Mouse (Mus musculus): Measurements from ENCODE around the gene Taar7d. TPM values are rescaled to one million over a fixed set of nuclear protein-coding genes. Genes with fewer than 3 reads are reported as not detected.
"Not testable (repeated sequence)": the region's sequence is repeated elsewhere in the genome, so short reads cannot be mapped to it uniquely, and the experiment has no call there.

Taar7d gene
- total RNA-seq (2021) = not detected
- long read RNA-seq, experiment 1 = 0 reads
- long read RNA-seq, experiment 2 = 0 reads

- no peak for DNase-seq (ENCODE audit: low spot score in 2 of 2)
These were observed at the start of gene Taar7d for GRCm38 (mm10) chr10:24026922-24027321. Gene Taar7d, plus strand, starts transcription at chr10:24027222.

- no peak for DNase-seq (ENCODE audit: low spot score in 2 of 2)
These were observed 49.1 kb upstream of the Taar7d start for GRCm38 (mm10) chr10:23977958-23978357.

DNA sequence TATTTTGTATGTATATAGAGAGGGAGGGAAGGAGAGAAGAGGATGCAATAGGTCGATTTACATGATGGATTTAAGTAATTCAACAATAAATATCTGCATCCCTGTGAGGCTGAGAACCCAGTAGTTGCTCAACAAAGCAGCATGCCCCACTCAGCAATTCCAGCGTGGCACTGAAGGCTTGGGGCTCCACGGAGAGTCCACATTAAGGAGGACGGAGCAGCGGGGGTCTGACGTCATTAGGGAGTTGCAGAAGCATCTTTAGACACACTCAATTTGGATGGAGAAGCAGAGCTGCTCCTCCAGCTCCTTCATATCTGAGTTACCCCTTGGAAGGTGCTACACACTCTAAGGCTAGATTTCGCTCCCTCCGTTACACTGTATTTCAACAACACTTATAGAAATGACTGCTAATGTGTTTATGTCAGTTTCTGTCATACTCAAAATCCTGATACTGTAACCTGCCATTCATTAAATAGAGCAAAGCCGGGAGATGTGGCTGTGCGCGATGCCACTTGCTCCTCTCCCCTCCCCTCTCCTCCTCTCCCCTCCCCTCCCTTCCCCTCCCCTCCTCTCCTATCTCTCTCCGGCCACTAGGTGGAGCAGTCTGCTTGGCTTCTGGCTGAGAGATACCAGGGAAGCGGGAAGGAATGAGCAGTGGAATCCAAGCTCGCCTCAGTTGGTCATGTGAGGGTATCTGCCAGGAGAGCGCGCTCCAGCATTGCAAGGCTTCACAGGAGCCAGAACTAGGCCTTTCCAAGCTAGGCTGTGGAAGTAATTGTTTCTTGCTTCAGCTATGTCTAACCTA, 47.9 kb upstream of the Taar7d start:
- DNase-seq (ENCODE audit: low spot score in 2 of 2) = peak in 1 of 2 experiments; percentile 58

GRCm38 (mm10) chr10:23985546-23985945, 41.5 kb upstream of the Taar7d start, which contains the start of gene Taar6:
Gene Taar6, minus strand, starts transcription at chr10:23985646.
- DNase-seq (ENCODE audit: low spot score in 2 of 2) = no peak

DNA sequence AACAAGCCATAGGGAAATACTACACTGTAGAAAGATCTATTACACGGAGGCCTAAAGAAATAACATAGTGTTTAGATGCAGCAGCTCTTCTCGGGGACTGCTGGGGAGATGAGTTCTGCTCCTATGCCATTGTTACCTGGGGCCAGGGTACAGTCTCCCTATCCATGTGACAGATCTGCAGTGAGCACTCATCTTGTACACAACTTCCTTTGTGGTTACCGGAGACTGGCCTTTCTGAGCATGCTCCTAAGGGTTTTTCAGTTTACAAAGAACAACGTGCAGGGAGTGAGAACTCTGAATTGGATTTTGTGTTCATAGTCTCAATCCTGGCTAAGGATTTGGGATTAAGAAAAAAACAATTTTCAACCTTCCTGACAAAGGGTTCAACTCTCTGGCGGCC, 40.6 kb upstream of the Taar7d start:
- DNase-seq (ENCODE audit: low spot score in 2 of 2) = no peak

DNA sequence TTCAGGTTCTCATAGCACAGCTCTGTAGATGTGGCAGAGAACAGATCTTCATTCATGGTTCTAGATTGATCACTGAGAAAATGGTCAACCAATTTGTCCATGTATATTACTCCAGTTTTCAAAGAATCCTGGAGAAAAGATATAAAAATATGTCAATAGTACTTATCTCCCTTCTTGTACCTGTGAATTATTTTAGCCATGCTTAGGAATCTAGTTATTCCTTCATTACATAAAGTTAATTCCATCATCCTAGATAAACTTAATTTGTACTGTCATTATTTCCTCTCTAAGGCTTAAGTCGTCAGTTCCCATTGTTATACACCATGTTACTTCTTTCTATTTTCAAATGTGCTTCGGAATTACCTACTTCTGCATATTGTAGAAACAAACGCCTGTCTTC, 33.6 kb upstream of the Taar7d start, which contains the start of gene Taar7a:
Gene Taar7a (minus strand): TSS at position 101 of the 400 bp plus-strand sequence.
- no peak for DNase-seq (ENCODE audit: low spot score in 2 of 2)

GRCm38 (mm10) chr10:23999639-24000038, 27.4 kb upstream of the Taar7d start, which contains the start of gene Taar7b:
Gene Taar7b, plus strand, starts transcription at chr10:23999939.
- no peak for DNase-seq (ENCODE audit: low spot score in 2 of 2)

- no peak for DNase-seq (ENCODE audit: low spot score in 2 of 2)
These were observed 20.6 kb upstream of the Taar7d start for GRCm38 (mm10) chr10:24006442-24006841.

DNA sequence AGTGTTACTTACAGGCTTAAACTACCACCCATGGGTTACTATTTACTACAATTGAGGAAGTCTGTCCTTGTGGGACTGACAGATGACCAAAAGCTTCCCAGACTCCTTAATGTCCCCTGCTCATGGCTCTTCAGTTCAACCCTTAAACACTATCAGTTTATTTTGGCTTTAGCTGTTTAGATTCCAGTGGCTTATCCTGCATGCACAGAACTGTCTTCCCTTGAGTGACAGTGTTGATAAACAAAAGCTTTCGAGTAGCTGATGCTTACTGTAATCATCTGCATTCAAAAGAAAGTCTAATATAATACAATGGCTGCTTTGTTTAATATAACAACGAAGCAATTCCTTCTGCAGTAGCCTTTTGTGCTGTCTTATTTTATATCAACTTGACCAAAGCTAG, 20.0 kb upstream of the Taar7d start:
- DNase-seq (ENCODE audit: low spot score in 2 of 2) = no peak

DNA sequence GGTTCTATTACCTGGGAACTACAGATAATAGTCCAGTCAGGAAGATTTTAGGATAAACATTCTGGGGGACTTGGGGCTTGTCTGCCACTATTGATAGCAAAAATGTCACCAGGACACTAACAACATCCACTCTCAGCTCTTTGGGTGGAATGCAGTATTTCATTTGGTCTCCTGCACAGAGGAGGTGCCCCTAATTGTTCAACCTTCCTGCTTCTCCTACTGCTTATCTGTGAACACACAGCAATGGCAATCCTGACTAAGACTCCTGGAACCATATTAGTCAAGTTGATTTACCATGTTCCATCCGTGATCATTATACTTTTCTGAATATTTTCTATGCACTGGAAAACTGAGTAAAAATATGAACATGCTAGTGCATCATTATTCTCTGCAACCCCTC, 18.9 kb upstream of the Taar7d start:
- no peak for DNase-seq (ENCODE audit: low spot score in 2 of 2)

DNA sequence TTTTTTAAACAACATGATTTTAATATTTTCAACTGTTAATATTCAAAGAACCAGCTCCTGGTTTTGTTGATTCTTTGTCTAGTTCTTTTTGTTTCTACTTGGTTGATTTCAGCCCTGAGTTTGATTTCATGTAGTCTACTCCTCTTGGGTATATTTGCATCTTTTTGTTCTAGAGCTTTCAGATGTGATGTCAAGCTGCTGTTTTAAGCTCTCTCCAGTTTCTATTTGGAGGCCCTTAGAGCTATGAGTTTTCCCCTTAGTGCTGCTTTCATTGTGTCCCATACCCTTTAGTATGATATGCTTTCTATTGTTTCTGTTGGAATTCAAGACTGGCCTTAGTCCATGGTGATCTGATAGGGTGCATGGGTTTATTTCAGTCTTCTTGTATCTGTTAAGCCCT, 4.3 kb downstream of the Taar7d start:
- DNase-seq (ENCODE audit: low spot score in 2 of 2) = no peak

DNA sequence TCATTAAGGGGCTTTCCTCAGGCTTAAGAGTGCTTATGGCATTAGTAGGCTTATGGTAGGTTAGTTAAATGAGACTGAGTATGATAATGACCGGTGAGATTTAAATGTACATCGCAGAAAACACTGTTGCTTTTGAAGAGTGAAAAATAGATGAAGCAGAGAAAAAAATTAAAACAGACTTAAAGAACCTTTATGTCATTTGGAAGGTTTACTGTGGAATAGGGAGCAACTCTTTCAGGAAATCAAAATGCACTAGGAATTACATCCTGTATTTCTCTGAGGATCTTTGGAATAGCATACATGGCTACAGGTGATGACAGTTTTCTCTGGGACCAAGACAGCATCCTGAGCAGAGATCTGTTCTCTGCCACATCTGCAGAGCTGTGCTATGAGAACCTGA, 10.3 kb downstream of the Taar7d start, which contains the start of gene Taar7e:
Gene Taar7e (plus strand): TSS at position 301 of the 400 bp plus-strand sequence.
- no peak for DNase-seq (ENCODE audit: low spot score in 2 of 2)

DNA sequence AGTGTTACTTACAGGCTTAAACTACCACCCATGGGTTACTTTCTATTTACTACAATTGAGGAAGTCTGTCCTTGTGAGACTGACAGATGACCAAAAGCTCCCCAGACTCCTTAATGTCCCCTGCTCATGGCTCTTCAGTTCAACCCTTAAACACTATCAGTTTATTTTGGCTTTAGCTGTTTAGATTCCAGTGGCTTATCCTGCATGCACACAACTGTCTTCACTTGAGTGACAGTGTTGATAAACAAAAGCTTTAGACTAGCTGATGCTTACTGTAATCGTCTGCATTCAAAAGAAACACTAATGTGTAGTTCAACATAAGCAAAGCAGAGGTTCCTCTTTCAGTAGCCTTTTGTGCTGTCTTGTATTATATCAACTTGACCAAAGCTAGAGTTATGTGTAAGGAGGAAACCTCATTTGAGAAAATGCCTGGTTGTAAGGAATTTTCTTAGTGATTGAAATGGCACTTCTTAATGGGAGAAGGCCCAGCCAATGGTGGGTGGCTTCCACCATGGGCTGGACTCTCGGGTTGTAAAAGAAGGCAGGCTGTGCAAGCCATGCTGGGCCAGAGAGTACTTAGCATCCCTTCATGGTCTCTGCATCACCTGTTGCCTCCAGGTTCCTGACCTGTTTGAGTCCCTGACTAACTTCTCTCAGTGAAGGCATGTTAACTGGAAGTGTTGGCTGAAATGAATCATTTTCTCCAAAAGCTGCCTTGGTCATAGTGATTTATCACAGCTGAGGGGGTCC, 13.3 kb downstream of the Taar7d start:
- no peak for DNase-seq (ENCODE audit: low spot score in 2 of 2)

- no peak for DNase-seq (ENCODE audit: low spot score in 2 of 2)
These were observed 22.2 kb downstream of the Taar7d start, which contains the start of gene Taar7f for GRCm38 (mm10) chr10:24049210-24049609. Gene Taar7f, plus strand, starts transcription at chr10:24049510.

- DNase-seq (ENCODE audit: low spot score in 2 of 2) = no peak
These were observed 25.0 kb downstream of the Taar7d start for GRCm38 (mm10) chr10:24052039-24052438.

GRCm38 (mm10) chr10:24058986-24059385, 32.0 kb downstream of the Taar7d start:
- DNase-seq (ENCODE audit: low spot score in 2 of 2) = no peak

DNA sequence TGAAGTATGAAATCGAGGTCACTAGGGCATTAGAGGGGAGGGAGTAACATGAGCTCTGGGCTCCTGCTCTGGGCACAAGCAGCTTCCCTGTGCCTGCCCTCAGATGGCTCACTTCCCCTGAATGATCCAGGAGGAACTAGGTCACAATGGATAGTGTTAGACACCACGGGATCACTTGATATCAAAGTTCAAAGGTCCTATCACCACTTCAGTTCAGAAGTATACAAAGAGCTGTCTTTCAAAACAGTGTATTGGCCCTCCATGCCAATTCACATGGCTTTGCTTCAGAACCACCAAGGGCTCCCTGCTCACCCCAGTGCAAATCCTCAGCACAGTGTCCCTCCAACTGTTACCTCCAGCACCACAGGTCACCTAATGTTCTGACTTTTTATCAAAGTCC, 47.7 kb downstream of the Taar7d start:
- DNase-seq (ENCODE audit: low spot score in 2 of 2) = not testable (repeated sequence)

GRCm38 (mm10) chr10:24076200-24076599, 49.2 kb downstream of the Taar7d start, which contains the start of gene Taar8a:
Gene Taar8a, plus strand, starts transcription at chr10:24076500.
- DNase-seq (ENCODE audit: low spot score in 2 of 2) = not testable (repeated sequence)
